In genomic region chr2:3096101-3096500, GRCm38 (mm10) we compare ENCODE assay signal across 19 mouse cellular contexts.
"Had no signal": no experiment of that assay in that cellular context is flagged by ENCODE, and none has a peak within 500 bp of the region (broad histone marks: within the 10 kb centered on the region; RNA-seq: fewer than 3 reads in every experiment).

No protein-coding gene starts in this region.

- ATAC-seq: forebrain, embryonic 13.5 days; forebrain, embryonic 14.5 days; forebrain, embryonic 15.5 days; forebrain, embryonic 16.5 days; forebrain, postnatal 0 days had no signal

- DNase-seq: cerebellum, adult 8-10 months; cerebellum, adult 9-10 months; cerebellum, adult 9-11 months; cerebellum, postnatal 14 days; cerebellum, postnatal 25 days; cerebellum, postnatal 36 days; embryo, embryonic 11 days; forebrain, postnatal 0 days; gastrocnemius, adult 2 months; gastrocnemius, postnatal 10 days; gastrocnemius, postnatal 14 days; gastrocnemius, postnatal 25 days; gastrocnemius, postnatal 36 days; heart, adult 18-20 months; heart, adult 2 months had no signal
